Mouse (Mus musculus): ENCODE data around the gene Epsti1.

Gene Epsti1

DNA sequence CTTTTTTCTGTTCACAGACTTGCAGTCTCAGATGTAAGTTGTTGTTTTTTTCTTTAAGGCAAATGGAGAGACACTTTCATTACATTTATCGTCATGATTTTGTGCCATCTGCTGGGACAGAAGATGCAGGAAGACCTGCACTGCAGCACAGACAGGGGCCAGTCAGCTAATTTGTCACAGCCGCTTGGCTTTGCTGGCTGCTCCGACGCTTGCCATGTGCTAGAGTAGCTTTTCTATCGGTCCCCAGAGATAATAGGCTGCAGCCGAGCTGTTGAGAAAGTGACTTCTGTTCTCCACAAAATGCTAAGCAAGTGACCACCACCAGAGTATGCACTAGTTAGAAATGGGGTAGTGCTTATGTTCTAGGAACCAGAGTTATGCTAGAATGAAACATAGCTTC is 104.0 kb downstream of the Epsti1 start:
- no peak for DNase-seq (ENCODE audit: extremely low read depth, low read depth, low spot score)

DNA sequence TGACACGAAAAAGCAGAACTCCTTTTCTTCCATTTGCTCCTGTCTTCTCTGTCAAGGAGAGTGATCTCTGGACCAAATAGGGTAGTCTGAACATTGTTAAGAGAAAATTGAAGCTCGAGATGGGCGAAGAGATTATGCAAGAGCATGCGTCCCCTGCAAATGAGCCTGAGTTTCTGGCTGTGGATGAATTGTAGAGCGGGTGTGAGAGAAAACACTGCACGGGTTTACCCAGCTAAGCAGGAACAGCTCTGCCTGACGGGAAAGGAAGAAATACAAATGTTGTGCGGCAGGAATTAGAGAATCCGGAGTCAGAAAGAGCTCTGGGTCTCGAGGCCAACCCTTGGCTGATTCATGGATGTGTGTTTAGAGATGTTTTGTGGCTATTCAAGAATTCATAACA is 107.8 kb downstream of the Epsti1 start:
- DNase-seq (ENCODE audit: extremely low read depth, low read depth, low spot score) = no peak

DNA sequence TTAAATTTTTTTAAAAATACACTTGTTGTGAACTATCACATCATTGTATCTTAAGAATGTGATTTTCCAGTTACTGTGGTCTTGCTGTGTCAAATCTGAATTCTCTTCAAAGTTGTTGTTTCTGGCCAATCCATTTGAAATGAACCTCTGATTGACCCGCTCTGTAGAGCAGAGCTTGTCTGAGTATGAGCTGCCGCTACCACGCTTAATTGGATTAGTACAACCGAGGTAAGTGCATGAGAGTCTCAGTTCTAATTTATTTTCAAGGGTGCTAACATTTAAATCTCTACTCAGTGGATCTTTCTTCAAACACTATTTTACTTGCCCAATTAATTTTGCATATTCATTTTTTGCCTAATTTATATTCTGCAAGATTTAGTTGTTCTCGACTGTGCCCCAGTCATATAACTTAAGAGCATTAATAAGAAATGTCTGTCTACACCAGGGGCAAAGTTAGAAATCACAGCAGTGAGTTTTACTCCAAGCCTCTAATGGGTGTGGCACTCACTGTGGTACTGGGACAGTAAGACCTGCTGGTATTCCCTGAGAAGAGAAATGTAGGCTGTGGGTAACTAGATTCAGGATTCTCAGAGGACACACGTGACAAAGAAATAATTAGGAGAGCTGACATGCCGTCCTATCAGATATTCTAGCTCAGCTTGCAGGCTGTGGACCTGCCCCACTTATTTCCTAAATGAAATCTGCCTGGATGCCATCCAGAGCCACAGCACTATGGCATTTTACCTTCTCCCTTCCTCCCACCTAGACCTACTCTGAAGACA is 111.7 kb downstream of the Epsti1 start:
- DNase-seq (ENCODE audit: extremely low read depth, low read depth, low spot score) = no peak

DNA sequence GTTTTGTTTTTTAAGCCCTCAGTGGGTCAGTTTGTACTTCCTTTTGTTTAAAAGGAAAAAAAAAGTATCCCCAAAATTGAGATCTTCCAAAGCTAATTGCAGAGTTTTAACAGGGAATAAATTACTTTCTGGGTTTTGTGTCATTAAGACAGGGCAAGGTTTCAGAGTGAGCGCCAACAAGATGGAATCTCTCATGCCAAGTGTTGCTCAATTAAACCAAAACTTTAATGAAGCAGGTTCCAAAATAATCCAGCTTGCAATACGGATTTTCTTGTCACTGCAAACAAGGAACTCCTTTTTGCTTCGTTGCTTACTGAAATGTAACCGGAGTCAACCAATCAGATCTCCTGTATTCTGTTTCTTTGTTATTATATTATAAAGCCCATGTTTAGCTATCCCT is 112.4 kb downstream of the Epsti1 start:
- no peak for DNase-seq (ENCODE audit: extremely low read depth, low read depth, low spot score)

DNA sequence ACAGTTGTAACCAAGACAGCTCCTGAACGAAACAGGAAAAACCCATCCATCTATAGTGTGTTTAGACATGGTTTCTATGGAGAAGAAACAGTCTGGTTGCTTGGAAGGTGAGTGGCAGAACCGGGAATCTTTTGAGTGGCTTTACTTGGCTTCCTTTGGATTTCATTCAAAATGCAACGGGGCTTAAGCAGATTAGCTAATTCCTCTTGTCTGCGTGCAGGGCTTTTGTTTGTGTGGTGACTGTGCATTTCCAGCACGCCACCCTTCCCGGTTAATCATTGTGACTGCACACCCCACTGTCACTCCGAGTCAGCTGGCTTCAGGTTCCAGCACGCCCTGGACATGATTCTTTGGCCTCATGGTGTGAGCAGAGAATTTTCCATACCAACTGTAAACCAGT is 115.9 kb downstream of the Epsti1 start:
- DNase-seq (ENCODE audit: extremely low read depth, low read depth, low spot score) = no peak

DNA sequence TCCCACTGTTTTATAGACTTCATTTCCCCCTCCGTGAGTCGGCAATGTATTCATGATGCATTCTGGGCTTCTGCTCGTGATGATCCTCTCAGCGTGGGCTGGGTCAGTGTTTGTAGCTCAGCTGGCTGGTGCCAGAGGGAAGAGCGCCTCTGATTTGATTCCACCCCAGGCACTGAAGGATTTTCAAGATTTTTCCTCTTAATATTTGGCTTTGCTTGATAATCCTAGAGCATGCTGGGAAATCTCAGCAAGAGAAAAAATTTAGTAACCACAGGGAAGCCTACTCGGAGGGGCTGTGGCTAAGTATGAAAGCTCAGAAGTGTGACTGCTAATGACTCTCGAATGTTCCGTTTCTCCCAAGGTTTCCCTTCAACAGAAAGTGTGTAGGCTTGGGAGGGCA is 134.8 kb downstream of the Epsti1 start:
- DNase-seq (ENCODE audit: extremely low read depth, low read depth, low spot score) = no peak

DNA sequence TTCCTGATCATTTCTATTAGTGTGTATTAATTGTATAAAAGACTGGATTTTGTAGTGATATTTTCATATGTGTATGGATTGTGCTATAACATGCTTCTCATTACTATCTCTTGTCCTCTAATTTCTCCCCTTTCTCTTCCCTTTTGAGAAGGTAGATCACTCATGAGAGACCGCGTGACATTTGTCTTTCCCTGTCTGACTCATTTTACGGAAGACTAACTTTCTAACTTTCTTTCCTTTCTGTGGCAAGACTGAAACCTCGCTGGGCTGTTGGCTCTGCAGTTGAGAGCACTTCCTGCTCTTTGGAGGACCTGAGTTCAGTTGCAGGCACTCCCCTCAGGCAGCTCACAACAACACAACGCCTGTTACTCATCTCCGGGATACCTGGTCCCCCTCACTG is 136.6 kb downstream of the Epsti1 start:
- DNase-seq (ENCODE audit: extremely low read depth, low read depth, low spot score) = no peak

DNA sequence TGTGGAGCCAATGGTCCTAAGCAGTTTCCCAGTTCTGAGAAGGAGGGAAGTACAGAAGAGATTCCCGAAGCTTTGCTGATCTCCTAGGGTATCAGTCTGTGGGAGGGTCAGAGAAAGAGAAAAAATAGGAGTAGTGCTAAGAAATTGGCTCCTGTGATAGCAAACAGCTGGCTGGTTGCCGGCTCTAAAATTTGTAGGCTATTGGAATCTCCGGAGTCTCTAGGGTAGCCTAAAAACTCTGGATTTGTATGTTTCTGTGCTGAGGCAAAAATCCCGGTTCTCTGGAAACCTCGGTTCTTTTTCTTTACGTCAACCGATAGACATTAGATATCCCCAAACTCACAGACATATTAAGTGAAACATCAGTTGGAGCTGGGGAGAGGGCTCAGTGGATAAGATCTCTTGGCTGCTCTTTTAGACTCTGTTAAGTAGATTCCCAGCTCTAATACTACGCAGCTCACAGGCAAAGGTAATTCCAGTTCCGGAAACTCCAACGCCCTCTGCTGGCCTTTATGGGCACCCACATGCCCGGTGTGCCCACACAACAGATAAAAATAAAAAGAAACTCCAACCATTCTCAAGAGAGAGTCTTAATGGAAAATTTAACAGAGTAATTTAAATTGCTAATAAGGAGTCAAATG is 138.0 kb downstream of the Epsti1 start:
- no peak for DNase-seq (ENCODE audit: extremely low read depth, low read depth, low spot score)

DNA sequence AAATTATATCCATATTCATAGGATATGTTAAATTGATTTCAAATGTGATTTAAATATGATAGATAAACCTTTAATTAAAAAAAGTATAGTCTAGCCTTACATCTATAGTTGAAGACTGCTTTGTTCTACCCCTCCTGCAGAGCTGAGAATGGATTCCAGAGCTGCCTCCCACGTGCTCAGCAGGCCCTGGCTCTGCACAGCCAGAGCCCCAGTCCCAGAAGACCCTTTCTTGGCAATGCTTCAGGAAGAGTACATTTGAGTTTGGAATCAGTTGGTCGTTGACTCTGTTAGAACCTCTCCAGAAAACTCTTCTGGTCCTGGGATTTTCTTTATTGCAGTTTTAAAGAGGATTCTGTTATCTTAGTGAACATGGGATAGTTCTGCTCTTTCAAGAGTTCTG is 139.0 kb downstream of the Epsti1 start:
- DNase-seq (ENCODE audit: extremely low read depth, low read depth, low spot score) = no peak

DNA sequence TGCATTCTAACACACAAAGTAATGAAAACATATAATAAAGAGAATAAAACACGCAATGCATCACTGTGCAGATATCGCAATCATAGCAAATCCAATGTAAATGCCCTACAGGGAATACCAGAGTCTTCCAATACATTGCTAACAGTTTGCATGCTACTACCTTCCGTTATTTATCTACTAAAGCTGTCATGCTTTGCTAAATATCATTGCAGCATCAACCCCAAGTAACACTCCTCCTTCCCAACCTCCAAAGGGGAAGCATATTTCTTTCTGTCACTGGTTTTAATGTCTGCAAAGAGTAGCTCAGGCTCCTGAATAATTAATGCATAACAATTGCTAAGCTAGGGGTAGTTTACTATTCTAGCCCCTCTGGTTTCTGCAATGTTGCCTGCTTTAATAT is 144.2 kb downstream of the Epsti1 start:
- DNase-seq (ENCODE audit: extremely low read depth, low read depth, low spot score) = no peak

DNA sequence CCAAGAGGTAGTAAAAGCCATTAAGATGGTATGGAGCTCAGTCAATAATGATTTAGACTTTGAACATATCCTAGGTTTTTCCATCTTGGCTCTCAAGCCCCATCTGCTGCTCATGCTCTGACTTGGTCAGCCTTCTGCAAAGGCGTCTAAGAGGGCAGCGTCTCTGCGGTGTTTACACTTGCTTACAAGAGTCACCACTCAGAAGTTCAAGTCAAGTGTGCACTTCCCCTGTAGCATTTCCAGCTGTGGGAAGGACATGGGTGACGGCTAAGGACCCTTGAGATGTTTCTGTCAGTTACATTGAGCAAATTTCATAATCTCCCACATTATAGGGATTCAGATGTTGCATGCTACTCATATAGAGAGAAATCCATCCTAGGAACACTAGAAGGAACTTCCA is 144.6 kb downstream of the Epsti1 start:
- no peak for DNase-seq (ENCODE audit: extremely low read depth, low read depth, low spot score)
